In genomic region chr16:33954793-33955192, GRCm38 (mm10) we compare ENCODE assay signal across 21 mouse cellular contexts. TPM values are rescaled to one million over a fixed set of nuclear protein-coding genes. Genes with fewer than 3 reads are reported as not detected.
DNase-seq lines count a peak whose midpoint lies in the region; ATAC-seq and TF ChIP-seq lines count a peak whose summit lies in the region.
"Had no signal": no experiment of that assay in that cellular context is flagged by ENCODE, and none has a peak within 500 bp of the region (broad histone marks: within the 10 kb centered on the region; RNA-seq: fewer than 3 reads in every experiment).

No protein-coding gene starts in this region.

- intact Hi-C loops in heart, postnatal 36 days (cut with DNase I) = no loop called here

- ATAC-seq in granulocyte monocyte progenitor cell, adult 5-6 weeks (replicated peaks; ENCODE audit: poor library complexity, severe bottlenecking) = peak; percentile 60
- ATAC-seq in megakaryocyte progenitor cell, adult 5-6 weeks (replicated peaks; ENCODE audit: poor library complexity) = peak; percentile 38; the same call in 1 of the 2 replicates
- ATAC-seq: forebrain, embryonic 16.5 days; hindbrain, embryonic 16.5 days; inflammation-experienced regulatory T-cells, adult 6 months had no signal

- TF ChIP-seq CTCF in MEL (IDR thresholded peaks at IDR 0.05 in 2 of 3, conservative IDR thresholded peaks at IDR 0.05 in 1 of 3; ENCODE audit: control insufficient read depth in 1 of 3, insufficient read depth in 1 of 3, low read depth in 2 of 3, low read length in 3 of 3, poor library complexity in 1 of 3, severe bottlenecking in 1 of 3) = no peak

- no peaks in the 10 kb centered on the region for H3K9me3 ChIP-seq in MEL (replicated peaks; ENCODE audit: insufficient read depth, low read length)
- H3K9me3 ChIP-seq: embryonic facial prominence, embryonic 13.5 days; forebrain, embryonic 12.5 days; heart, embryonic 15.5 days had no signal

- no peak for TF ChIP-seq RAD21 in MEL (IDR thresholded peaks at IDR 0.05; ENCODE audit: low read depth, low read length)

- H3K36me3 ChIP-seq in MEL (ENCODE audit: control insufficient read depth in 1 of 2, insufficient read depth in 2 of 2, low read length in 2 of 2) = peaks cover 22 to 23% of the 10 kb centered on the region in 2 experiments

- H3K27ac ChIP-seq in MEL (ENCODE audit: control insufficient read depth, low read depth, low read length) = peak overlapping the region; percentile 5; the same call in 1 of the 2 replicates
- H3K27ac ChIP-seq: embryonic facial prominence, embryonic 13.5 days; forebrain, embryonic 12.5 days; heart, embryonic 15.5 days had no signal

- H3K79me2 ChIP-seq in MEL (ENCODE audit: control insufficient read depth, insufficient read depth, low read length, poor library complexity) = peaks cover 3% of the 10 kb centered on the region; the same call in 1 of the 2 replicates

- DNase-seq in 416B (ENCODE audit: low read depth) (peak; percentile 39), MEL (ENCODE audit: low read depth, low spot score) (peak; percentile 81)
- no peak for DNase-seq in right cerebral cortex, adult 2 months (ENCODE audit: low spot score in 2 of 2)
- DNase-seq in adrenal gland, adult 8-10 months = no peak
- no peak for DNase-seq in heart, adult 9 months (ENCODE audit: low spot score in 2 of 2)
- no peak for DNase-seq in heart, postnatal 36 days
- DNase-seq: adrenal gland, postnatal 10 days; B cell, adult 2 months; cerebellum, adult 11-12 months; cerebellum, adult 9-10 months; cerebellum, postnatal 25 days; gastrocnemius, postnatal 10 days; heart, postnatal 14 days had no signal

- H3K9ac ChIP-seq in MEL (ENCODE audit: control insufficient read depth, low read depth, low read length, poor library complexity, severe bottlenecking) = no peak overlapping the region
- H3K9ac ChIP-seq: embryonic facial prominence, embryonic 13.5 days; forebrain, embryonic 12.5 days; heart, embryonic 15.5 days had no signal

- no peak overlapping the region for H3K4me3 ChIP-seq in MEL (ENCODE audit: control insufficient read depth in 1 of 2, insufficient read depth in 1 of 2, low read depth in 2 of 2, low read length in 2 of 2)
- H3K4me3 ChIP-seq: embryonic facial prominence, embryonic 13.5 days; forebrain, embryonic 12.5 days; heart, embryonic 15.5 days had no signal

- TF ChIP-seq EP300 in MEL (IDR thresholded peaks at IDR 0.05; ENCODE audit: low read depth in 1 of 2, low read length in 2 of 2) = peak; percentile 57 to 92

- peaks cover 6 to 13% of the 10 kb centered on the region in 2 experiments for H3K4me1 ChIP-seq in MEL (ENCODE audit: control insufficient read depth in 1 of 2, insufficient read depth in 2 of 2, low read length in 2 of 2)
- H3K4me1 ChIP-seq: forebrain, embryonic 12.5 days had no signal

- no peak for TF ChIP-seq POLR2A in MEL (IDR thresholded peaks at IDR 0.05; ENCODE audit: control insufficient read depth in 1 of 2, insufficient read depth in 1 of 2, low read depth in 1 of 2, low read length in 2 of 2, poor library complexity in 1 of 2)

- no peaks in the 10 kb centered on the region for H3K27me3 ChIP-seq in MEL (ENCODE audit: control insufficient read depth in 1 of 2, insufficient read depth in 2 of 2, low read length in 2 of 2)
- H3K27me3 ChIP-seq: embryonic facial prominence, embryonic 13.5 days; forebrain, embryonic 12.5 days; heart, embryonic 15.5 days had no signal

TF ChIP-seq in MEL, 35 proteins besides CTCF, POLR2A, EP300 and RAD21:
- TF ChIP-seq GATA1 (IDR thresholded peaks at IDR 0.05; ENCODE audit: low read depth, low read length) (peak; percentile 64), USF1 (IDR thresholded peaks at IDR 0.05; ENCODE audit: low read depth, low read length) (no peak), SIN3A (IDR thresholded peaks at IDR 0.05; ENCODE audit: low read length) (no peak), POLR2AphosphoS5 (IDR thresholded peaks at IDR 0.05; ENCODE audit: borderline replicate concordance, low read depth, low read length) (no peak), MAX (IDR thresholded peaks at IDR 0.05; ENCODE audit: low read length) (no peak), NELFE (IDR thresholded peaks at IDR 0.05; ENCODE audit: low read depth, low read length) (no peak), TAL1 (IDR thresholded peaks at IDR 0.05; ENCODE audit: low read length) (peak; percentile 43), ZKSCAN1 (IDR thresholded peaks at IDR 0.05; ENCODE audit: low read depth, low read length) (no peak), MAZ (IDR thresholded peaks at IDR 0.05; ENCODE audit: low read depth, low read length) (no peak), GABPA (IDR thresholded peaks at IDR 0.05; ENCODE audit: low read depth, low read length) (no peak), TBP (IDR thresholded peaks at IDR 0.05; ENCODE audit: low read depth, low read length) (no peak), NRF1 (IDR thresholded peaks at IDR 0.05; ENCODE audit: insufficient read depth, low read depth, low read length, poor library complexity, severe bottlenecking) (no peak), TCF12 (IDR thresholded peaks at IDR 0.05; ENCODE audit: low read depth, low read length) (no peak), ZNF384 (IDR thresholded peaks at IDR 0.05; ENCODE audit: low read depth, low read length) (no peak), MEF2A (IDR thresholded peaks at IDR 0.05; ENCODE audit: extremely low read depth, insufficient replicate concordance, low read depth, low read length, poor library complexity, severe bottlenecking) (no peak), MAFK (IDR thresholded peaks at IDR 0.05; ENCODE audit: borderline replicate concordance, low read depth, low read length) (no peak), UBTF (IDR thresholded peaks at IDR 0.05; ENCODE audit: borderline replicate concordance, insufficient read depth, low read depth, low read length) (no peak), POLR2AphosphoS2 (IDR thresholded peaks at IDR 0.05; ENCODE audit: low read length) (peak; percentile 6), ETS1 (IDR thresholded peaks at IDR 0.05; ENCODE audit: low read depth, low read length) (no peak; the same call in 1 of the 2 replicates), ZMIZ1 (IDR thresholded peaks at IDR 0.05; ENCODE audit: low read depth, low read length) (no peak), CHD2 (IDR thresholded peaks at IDR 0.05; ENCODE audit: low read length) (no peak), SMC3 (IDR thresholded peaks at IDR 0.05; ENCODE audit: low read depth, low read length) (no peak), USF2 (IDR thresholded peaks at IDR 0.05; ENCODE audit: borderline replicate concordance in 1 of 2, insufficient read depth in 1 of 2, low read depth in 1 of 2, low read length in 2 of 2) (no peak), MYB (IDR thresholded peaks at IDR 0.05; ENCODE audit: low read depth, low read length) (no peak), HCFC1 (IDR thresholded peaks at IDR 0.05; ENCODE audit: low read depth, low read length) (no peak), MYC (IDR thresholded peaks at IDR 0.05; ENCODE audit: low read depth, low read length) (no peak), JUND (IDR thresholded peaks at IDR 0.05; ENCODE audit: low read depth, low read length) (no peak), CHD1 (IDR thresholded peaks at IDR 0.05; ENCODE audit: low read depth, low read length) (no peak), KAT2A (conservative IDR thresholded peaks at IDR 0.05; ENCODE audit: low read depth, low read length) (no peak), BHLHE40 (IDR thresholded peaks at IDR 0.05; ENCODE audit: borderline replicate concordance, low read depth, low read length) (no peak), E2F4 (IDR thresholded peaks at IDR 0.05; ENCODE audit: borderline replicate concordance, low read depth, low read length) (no peak), RCOR1 (IDR thresholded peaks at IDR 0.05; ENCODE audit: low read depth, low read length) (peak; percentile 28; the same call in 1 of the 2 replicates)

RNA-seq across cellular contexts. Expression of gene Umps, which starts 12.0 kb away (rescaled TPM):
- total RNA-seq in MEL (2012; rRNA removed) = 125 and 132 TPM in 2 replicates
- 100 to 1,000 TPM in 1 of 2 experiments, not detected in 1; 109 TPM for polyA plus RNA-seq in MEL (2012; ENCODE audit: insufficient read depth in 1 of 2, insufficient read length in 2 of 2, low read depth in 1 of 2, low replicate concordance in 2 of 2, missing spikeins in 1 of 2)
- 69.3 and 73.3 TPM in 2 replicates for total RNA-seq in granulocyte monocyte progenitor cell, adult 5-6 weeks (2014; fragmentation: Nextera tagmentation)
- 129 and 134 TPM in 2 replicates for total RNA-seq in granulocyte monocyte progenitor cell, adult 5-6 weeks (2017)
- 61.6 and 61.9 TPM in 2 replicates for total RNA-seq in megakaryocyte progenitor cell, adult 5-6 weeks (2015)
- total RNA-seq in megakaryocyte progenitor cell, adult 5-6 weeks (2017) = 111 and 113 TPM in 2 replicates
- 10 to 100 TPM; 35.3 to 47.5 (median 38.2) TPM for total RNA-seq in adrenal gland, adult 8-10 months (2022)
- 1 to 10 TPM; 7.9 to 8.6 TPM for total RNA-seq in heart, postnatal 36 days (2021)

Comparison
In these comparisons a context has a peak if more than half of its experiments do, and no peak if none do; other contexts are left out.
1. DNase-seq: peak in 416B (single experiment) and MEL (single experiment); none in right cerebral cortex, adult 2 months (0 of 2), adrenal gland, adult 8-10 months (single experiment), heart, adult 9 months (0 of 2) and heart, postnatal 36 days (0 of 2).